Mouse (Mus musculus) retina, embryonic 14.5 days (tissue): ENCODE results near the gene Dexi.

Source experiments
- DNase-seq: peaks from one replicate; pipeline ENCODE4 v3.0.0-alpha.2; 2015; ENCODE audit warnings: low spot score

Dexi gene

GRCm38 (mm10) chr16:10542698-10543365 lies at the start of gene Dexi:
Dexi (minus strand) TSS chr16:10543054.
- peak; percentile 97 for DNase-seq

- peak; percentile 11 for DNase-seq
These were observed 43.7 kb upstream of the Dexi start for GRCm38 (mm10) chr16:10586546-10586945.

DNA sequence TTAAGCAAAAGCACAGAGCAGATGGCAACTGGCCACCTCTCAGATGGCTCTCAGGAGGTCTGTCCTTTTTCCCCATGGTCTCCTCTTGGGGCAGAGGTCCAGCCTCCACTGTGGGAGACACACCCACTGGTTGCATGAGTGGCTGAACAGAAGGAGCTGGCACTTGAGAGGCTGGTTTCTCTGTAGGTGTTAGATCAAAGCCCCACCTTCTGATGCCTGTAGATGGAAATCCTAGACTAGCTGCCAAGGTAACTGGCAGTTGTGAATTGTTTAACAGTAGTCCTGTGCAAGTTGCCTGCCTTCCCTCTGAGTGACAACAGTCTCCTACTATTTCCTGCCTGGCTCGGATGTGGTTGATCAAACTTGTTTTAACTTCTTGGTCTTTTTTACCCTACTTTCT lies 42.3 kb upstream of the Dexi start:
- no peak for DNase-seq

DNA sequence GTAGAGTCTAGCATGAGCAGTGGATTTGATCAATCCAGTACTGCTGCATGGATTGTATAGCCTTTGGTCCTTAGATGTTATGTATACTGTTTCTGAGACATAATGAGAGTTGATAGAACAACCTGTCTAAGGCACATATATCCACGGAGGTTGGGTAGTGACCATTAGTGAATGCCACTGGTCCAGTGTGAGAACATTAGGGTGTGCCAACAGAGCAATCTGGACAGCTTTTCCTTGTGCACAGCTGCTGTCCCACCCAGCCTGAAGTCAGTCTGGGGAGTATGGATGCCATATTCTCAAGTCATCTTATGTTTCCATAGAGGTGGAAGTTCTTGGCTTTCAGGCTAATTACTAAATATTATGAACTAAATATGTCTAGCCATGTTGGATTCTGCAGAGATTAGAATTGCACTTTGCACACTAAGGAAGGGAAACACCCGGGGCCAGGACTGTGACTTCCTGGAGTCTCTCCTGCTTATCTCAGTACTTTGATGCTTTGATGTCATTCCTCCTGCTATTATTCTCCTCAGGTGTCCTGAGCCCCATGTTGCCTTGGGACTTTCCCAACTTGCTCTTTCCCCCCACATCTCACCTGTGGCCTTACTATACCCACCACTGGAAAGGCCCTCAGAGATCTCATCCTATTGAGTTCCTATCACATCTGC lies 38.5 kb upstream of the Dexi start:
- DNase-seq: no peak

- no peak for DNase-seq
These were observed 35.5 kb upstream of the Dexi start for GRCm38 (mm10) chr16:10578376-10578775.

DNA sequence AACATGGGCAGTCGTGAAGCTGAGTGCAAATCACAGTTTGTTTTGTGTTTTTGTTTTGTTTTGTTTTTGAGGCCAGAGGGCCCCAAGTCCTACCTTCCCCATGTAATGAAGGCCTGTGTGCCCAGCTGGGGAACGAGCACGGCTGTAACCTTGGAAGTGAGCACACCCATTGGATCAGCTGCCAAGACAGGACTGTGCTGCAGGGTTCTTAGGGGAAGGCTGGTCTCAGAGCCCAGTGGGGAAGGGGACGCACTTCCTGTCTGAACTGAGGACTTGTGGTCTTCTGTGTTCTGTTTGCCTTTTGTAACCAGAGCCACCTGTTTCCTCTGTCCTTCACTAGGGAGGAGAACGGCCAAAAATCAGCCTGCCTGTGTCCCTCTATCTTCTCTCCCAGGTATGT lies 34.7 kb upstream of the Dexi start:
- DNase-seq: no peak

DNA sequence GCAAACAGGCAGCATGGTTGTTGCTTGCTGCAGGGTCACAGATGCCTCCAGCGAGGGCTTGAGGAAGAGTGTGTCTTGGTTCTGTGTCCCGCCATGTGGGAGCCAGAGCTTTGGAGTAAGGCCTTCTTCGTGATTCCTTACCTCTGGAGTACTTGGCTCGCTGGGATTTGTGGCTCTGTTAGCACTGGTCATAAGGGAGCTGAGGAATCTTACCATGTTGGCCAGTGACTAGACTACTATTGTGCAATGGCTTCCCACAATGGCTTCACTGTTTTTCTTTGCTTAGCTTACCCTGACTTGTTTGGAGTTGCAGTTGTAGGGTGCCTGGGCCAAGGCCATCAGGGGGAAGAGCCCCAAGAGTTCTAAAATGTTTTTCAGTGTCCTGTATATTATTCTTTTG lies 33.1 kb upstream of the Dexi start:
- DNase-seq: no peak

DNA sequence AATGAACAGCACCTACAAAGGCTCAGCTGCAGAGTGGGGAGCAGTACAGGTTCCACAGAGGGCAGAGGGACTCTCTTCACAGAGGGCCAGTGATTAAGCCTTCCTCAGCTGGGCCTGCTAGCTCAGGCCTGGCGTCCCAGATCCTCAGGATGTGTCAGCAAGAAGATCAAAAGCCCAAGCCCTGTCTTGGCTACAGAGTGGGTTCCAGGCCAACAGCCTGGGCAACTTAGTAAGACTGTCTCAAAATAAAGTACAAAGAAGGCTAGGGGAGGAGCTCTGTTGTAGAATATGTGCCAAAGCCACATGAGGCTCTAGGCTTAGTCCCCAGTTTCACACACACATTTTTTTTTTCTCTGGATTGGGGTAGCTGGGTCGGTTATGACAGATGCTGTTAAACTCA lies 32.1 kb upstream of the Dexi start:
- no peak for DNase-seq

GRCm38 (mm10) chr16:10571820-10572219 lies 29.0 kb upstream of the Dexi start:
- DNase-seq: peak; percentile 39

GRCm38 (mm10) chr16:10570708-10571107 lies 27.9 kb upstream of the Dexi start:
- no peak for DNase-seq

GRCm38 (mm10) chr16:10569809-10570395 lies 27.0 kb upstream of the Dexi start:
- DNase-seq: no peak

GRCm38 (mm10) chr16:10567153-10567552 lies 24.3 kb upstream of the Dexi start:
- DNase-seq: no peak

DNA sequence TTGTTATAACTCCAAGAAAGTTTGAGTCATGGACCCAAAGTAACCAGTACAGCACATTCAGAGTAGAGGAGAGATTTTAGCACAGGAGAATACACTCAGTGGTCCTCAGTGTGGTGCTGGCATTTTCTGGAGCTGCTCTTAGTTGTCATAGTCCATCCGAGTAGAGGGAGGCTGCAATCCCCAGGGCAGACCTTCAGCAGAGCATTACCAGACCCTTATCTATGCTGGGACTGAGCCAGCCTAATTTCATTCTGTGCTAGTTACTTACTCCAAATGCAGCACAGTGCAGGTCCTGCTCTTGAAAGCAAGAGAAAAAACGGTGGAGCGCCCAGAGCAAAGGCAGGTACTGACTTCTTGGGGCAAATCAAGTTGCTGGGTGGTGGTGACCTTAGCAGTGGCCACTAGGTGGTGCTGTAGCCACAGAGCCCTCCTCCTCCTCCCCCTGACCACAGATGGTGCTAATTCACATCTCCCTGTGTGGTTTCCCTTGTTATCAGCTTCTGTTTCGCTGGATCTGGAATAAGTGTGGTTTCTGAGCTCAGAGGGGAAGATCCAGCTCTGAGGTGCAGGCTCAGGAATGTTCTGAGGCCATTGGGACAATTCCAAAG lies 22.5 kb upstream of the Dexi start:
- peak; percentile 91 for DNase-seq

GRCm38 (mm10) chr16:10559991-10560390 lies 17.1 kb upstream of the Dexi start:
- DNase-seq: no peak

- DNase-seq: no peak
These were observed 11.0 kb upstream of the Dexi start for GRCm38 (mm10) chr16:10553858-10554257.

GRCm38 (mm10) chr16:10551592-10551991 lies 8.7 kb upstream of the Dexi start:
- DNase-seq: no peak

- no peak for DNase-seq
These were observed 6.7 kb upstream of the Dexi start for GRCm38 (mm10) chr16:10549600-10549999.

DNA sequence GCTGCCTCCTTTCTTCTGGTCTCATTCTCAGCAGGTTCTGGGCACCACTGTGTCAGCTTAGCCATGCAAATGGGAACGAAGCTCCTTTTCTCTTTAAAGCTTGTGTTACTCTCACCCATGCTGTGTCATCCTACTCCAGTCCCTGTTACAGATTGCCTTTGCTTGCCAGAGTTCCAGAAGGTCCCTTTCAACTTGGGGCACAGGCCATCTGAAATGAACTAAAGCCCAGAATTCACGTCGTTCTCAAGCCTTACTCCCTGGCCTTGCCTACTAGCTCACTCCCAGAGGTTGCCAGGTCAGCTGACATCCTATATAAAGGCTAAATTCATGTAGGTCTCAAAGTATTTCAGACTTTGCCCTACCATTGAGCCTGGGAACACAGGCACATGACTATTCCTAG lies 6.1 kb upstream of the Dexi start:
- DNase-seq: no peak

- DNase-seq: no peak
These were observed 4.0 kb upstream of the Dexi start for GRCm38 (mm10) chr16:10546865-10547264.

DNA sequence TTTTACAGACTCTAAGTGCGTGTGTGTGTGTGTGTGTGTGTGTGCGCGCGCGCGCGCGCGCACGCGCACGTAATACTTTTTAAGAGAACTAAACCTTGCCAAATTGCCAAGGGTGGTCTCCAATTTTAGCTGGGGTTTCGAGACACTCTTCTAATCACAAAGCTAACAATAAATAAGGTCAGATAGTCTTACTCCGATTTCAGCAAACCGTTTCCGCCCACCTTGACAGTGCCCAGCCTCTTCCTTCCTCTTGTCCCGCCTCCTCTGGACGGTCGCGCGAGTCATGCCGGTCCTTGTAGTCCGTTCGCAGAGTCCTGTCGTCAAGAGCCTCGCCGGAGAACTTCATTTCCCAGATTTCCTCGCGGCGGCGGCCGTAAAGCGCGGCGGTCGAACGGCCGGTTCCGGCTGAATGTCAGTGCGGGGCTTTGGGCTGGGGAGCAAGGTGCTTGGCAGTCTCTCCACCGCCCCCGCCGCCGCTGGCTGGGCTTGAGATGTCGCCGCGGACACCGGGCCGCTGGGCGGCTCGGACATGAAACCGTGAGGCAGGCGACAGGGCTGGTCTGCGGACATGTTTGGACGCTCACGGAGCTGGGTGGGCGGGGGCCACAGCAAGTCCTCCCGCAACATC lies 2.3 kb upstream of the Dexi start, which contains the start of gene Clec16a:
TSS of gene Clec16a (plus strand) at position 345 of the 628 bp plus-strand sequence.
- DNase-seq: peak; percentile 96

DNA sequence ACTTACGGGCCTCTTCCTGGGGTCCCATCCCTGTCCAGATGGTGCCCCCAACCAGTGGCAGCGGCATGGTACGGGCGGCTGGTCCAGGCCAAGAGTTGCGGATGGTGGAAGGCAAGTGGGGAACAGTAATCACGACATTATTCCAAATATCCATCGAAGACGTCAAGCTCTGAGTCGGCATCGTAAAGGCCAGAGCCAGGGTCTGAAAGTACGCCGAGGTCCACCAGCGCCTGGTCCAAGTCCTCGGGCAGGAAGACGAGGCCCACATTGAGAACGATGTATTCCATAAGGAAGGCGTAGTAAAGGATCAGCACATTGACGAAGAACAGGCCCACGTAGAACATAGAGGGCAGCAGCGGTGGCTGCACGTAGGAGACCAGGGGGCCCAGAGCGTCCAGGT lies 588 bp downstream of the Dexi start:
- no peak for DNase-seq

- no peak for DNase-seq
These were observed 1.3 kb downstream of the Dexi start for GRCm38 (mm10) chr16:10541598-10541930.
